In genomic region chr2:19444931-19445831, GRCm38 (mm10) we compare ENCODE assay signal across 11 mouse cellular contexts. TPM values are rescaled to one million over a fixed set of nuclear protein-coding genes. Genes with fewer than 3 reads are reported as not detected.
DNase-seq lines count a peak whose midpoint lies in the region; ATAC-seq lines count a peak whose summit lies in the region.
"Had no signal": no experiment of that assay in that cellular context is flagged by ENCODE, and none has a peak within 500 bp of the region (broad histone marks: within the 10 kb centered on the region; RNA-seq: fewer than 3 reads in every experiment).

Ptf1a (plus strand) TSS chr2:19445663.

- 0 out of 2 replicates have a peak, but pooled peaks have one; percentile 49 for ATAC-seq in heart, embryonic 12.5 days (ENCODE audit: insufficient number of reproducible peaks, low FRiP score)
- peak; percentile 61 for ATAC-seq in hindbrain, embryonic 11.5 days (ENCODE audit: low FRiP score)
- ATAC-seq in midbrain, embryonic 15.5 days (replicated peaks): peak; percentile 69

- H3K4me1 ChIP-seq in heart, embryonic 12.5 days (replicated peaks): peaks cover 18% of the 10 kb centered on the region
- H3K4me1 ChIP-seq in hindbrain, embryonic 11.5 days (replicated peaks; ENCODE audit: control insufficient read depth, insufficient read depth, low read length): peaks cover 5% of the 10 kb centered on the region
- peaks cover 24% of the 10 kb centered on the region for H3K4me1 ChIP-seq in midbrain, embryonic 15.5 days

- H3K36me3 ChIP-seq in heart, embryonic 12.5 days: no peaks in the 10 kb centered on the region
- no peaks in the 10 kb centered on the region for H3K36me3 ChIP-seq in hindbrain, embryonic 11.5 days (ENCODE audit: control insufficient read depth, insufficient read depth, low read length)
- H3K36me3 ChIP-seq in midbrain, embryonic 15.5 days (replicated peaks): no peaks in the 10 kb centered on the region

- H3K9ac ChIP-seq in heart, embryonic 12.5 days: no peak within 1 kb of the TSS
- peak within 1 kb of the TSS; percentile 45 for H3K9ac ChIP-seq in hindbrain, embryonic 11.5 days (ENCODE audit: low read depth, low read length)
- H3K9ac ChIP-seq in midbrain, embryonic 15.5 days: no peak within 1 kb of the TSS
- H3K9ac ChIP-seq: liver, embryonic 14.5 days had no signal

- DNase-seq in heart, adult 8-10 months (ENCODE audit: low spot score): no peak
- peak; percentile 56 for DNase-seq in R1 (ENCODE audit: low read depth, low spot score)
- DNase-seq in hindbrain, embryonic 11.5 days (ENCODE audit: low spot score): peak; percentile 71
- DNase-seq in urinary bladder, postnatal 14 days (ENCODE audit: low spot score): no peak
- no peak for DNase-seq in Muller cell, postnatal 12 days (ENCODE audit: inconsistent ontology term)
- DNase-seq in T-cell, adult 2 months (ENCODE audit: low spot score): no peak
- DNase-seq: gastrocnemius, postnatal 25 days; right cerebral cortex, postnatal 4 days had no signal

- WGBS in heart, embryonic 12.5 days: under 1% methylated on average over 53 of the region's 53 CpGs
- under 1% methylated on average over 53 of the region's 53 CpGs for WGBS in hindbrain, embryonic 11.5 days
- under 1% methylated on average over 52 of the region's 53 CpGs for WGBS in midbrain, embryonic 15.5 days

- H3K27me3 ChIP-seq in heart, embryonic 12.5 days (replicated peaks): peaks cover 92% of the 10 kb centered on the region
- H3K27me3 ChIP-seq in hindbrain, embryonic 11.5 days (ENCODE audit: control insufficient read depth, insufficient read depth, low read length): peaks cover 89% of the 10 kb centered on the region
- peaks cover 93% of the 10 kb centered on the region for H3K27me3 ChIP-seq in midbrain, embryonic 15.5 days (replicated peaks)

- H3K4me2 ChIP-seq in heart, embryonic 12.5 days: peak within 1 kb of the TSS; percentile 57
- H3K4me2 ChIP-seq in hindbrain, embryonic 11.5 days (replicated peaks; ENCODE audit: low read depth, low read length): peak within 1 kb of the TSS; percentile 49
- peak within 1 kb of the TSS; percentile 62 for H3K4me2 ChIP-seq in midbrain, embryonic 15.5 days

- no peaks in the 10 kb centered on the region for H3K9me3 ChIP-seq in heart, embryonic 12.5 days (replicated peaks)
- no peaks in the 10 kb centered on the region for H3K9me3 ChIP-seq in hindbrain, embryonic 11.5 days (ENCODE audit: control insufficient read depth, low read length)
- H3K9me3 ChIP-seq in midbrain, embryonic 15.5 days: no peaks in the 10 kb centered on the region

- peak within 1 kb of the TSS; percentile 33 for H3K4me3 ChIP-seq in heart, embryonic 12.5 days
- H3K4me3 ChIP-seq in hindbrain, embryonic 11.5 days (ENCODE audit: low read depth, low read length): peak within 1 kb of the TSS; percentile 45
- H3K4me3 ChIP-seq in midbrain, embryonic 15.5 days: peak within 1 kb of the TSS; percentile 34

- H3K27ac ChIP-seq in heart, embryonic 12.5 days (ENCODE audit: poor library complexity, severe bottlenecking): no peak within 1 kb of the TSS
- no peak within 1 kb of the TSS for H3K27ac ChIP-seq in hindbrain, embryonic 11.5 days (ENCODE audit: low read depth, low read length)
- H3K27ac ChIP-seq in midbrain, embryonic 15.5 days: no peak within 1 kb of the TSS
- H3K27ac ChIP-seq: liver, embryonic 14.5 days had no signal

RNA-seq across cellular contexts. Expression of gene Ptf1a, which starts in this region (rescaled TPM):
- not detected in 2 replicates for polyA plus RNA-seq in heart, embryonic 12.5 days (2016; fragmentation: Nextera tagmentation; extraction: Ambion mirVana)
- not detected for total RNA-seq in heart, adult 8-10 months (2022)
- polyA plus RNA-seq in hindbrain, embryonic 11.5 days (2014; fragmentation: Nextera tagmentation; extraction: Ambion mirVana): 15.5 and 18.0 TPM in 2 replicates
- polyA plus RNA-seq in midbrain, embryonic 15.5 days (2015; fragmentation: Nextera tagmentation; extraction: Ambion mirVana): 0.26 and 0.49 TPM in 2 replicates
- total RNA-seq: gastrocnemius, postnatal 25 days had no signal
- polyA plus RNA-seq: liver, embryonic 14.5 days had no signal

Comparison
In these comparisons a context has a peak if more than half of its experiments do, and no peak if none do; other contexts are left out.
1. RNA of gene Ptf1a (polyA plus RNA-seq): 15.5 to 18.0 TPM in hindbrain, embryonic 11.5 days; 0.26 to 0.49 TPM in midbrain, embryonic 15.5 days and not detected in heart, embryonic 12.5 days; every median in the first group is over 10 times any median in the second.
2. Peak in ATAC-seq, H3K4me3 ChIP-seq and H3K4me2 ChIP-seq in heart, embryonic 12.5 days; RNA of the gene not detected or under 1 TPM.
3. Peak in ATAC-seq, H3K4me3 ChIP-seq and H3K4me2 ChIP-seq in midbrain, embryonic 15.5 days; RNA of the gene not detected or under 1 TPM.
4. DNase-seq: peak in R1 (single experiment) and hindbrain, embryonic 11.5 days (single experiment); none in heart, adult 8-10 months (single experiment), urinary bladder, postnatal 14 days (single experiment), Muller cell, postnatal 12 days (single experiment) and T-cell, adult 2 months (single experiment).
5. Peak in every context shown above with its lines, with median percentiles within 50 percentile points of each other: ATAC-seq, H3K4me2 ChIP-seq and H3K4me3 ChIP-seq.